Mouse (Mus musculus): ENCODE measurements at regions not wholly inside any gene's neighbourhood (a gene's known extent, or its start where the extent isn't known, plus 50 kb on each side); places are given as distances from the start of the nearest gene placed in this dataset.

DNA sequence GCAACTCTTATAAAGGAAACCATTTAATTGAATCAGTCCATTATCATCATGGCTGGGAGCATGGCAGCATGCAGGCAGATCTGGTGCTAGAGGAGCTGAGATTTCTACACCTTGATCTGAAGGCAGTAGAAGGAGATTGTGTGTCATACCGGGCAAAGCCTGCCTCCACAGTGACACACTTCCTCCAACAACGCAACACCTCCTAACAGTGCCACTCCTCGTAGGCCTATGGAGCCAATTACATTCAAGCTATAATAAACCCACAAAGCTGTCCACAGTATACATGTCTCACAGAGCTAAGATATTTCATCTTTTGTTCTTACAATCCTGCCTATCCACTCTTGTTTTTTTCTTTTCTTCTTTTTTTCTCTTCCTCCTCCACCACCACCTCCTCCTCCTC is 141.8 kb downstream of the Csl start:
- 76% methylated on average over 3 of the region's 3 CpGs for WGBS
- no peaks in the 10 kb centered on the region for H3K4me1 ChIP-seq (ENCODE audit: control insufficient read depth, insufficient read depth, low read length)
- H3K4me3 ChIP-seq (ENCODE audit: low read depth, low read length) = no peak overlapping the region
- ATAC-seq (ENCODE audit: insufficient number of reproducible peaks, low FRiP score, low TSS enrichment, low read depth) = no peak
- H3K36me3 ChIP-seq (ENCODE audit: control insufficient read depth, insufficient read depth, low read length) = no peaks in the 10 kb centered on the region
- DNase-seq (ENCODE audit: low spot score) = no peak
- no peak overlapping the region for H3K4me2 ChIP-seq (ENCODE audit: low read depth, severe bottlenecking)
- H3K9me3 ChIP-seq (ENCODE audit: control insufficient read depth, low read length) = no peaks in the 10 kb centered on the region
- H3K9ac ChIP-seq (ENCODE audit: low read length) = no peak overlapping the region
- H3K27ac ChIP-seq (replicated peaks; ENCODE audit: low read depth, low read length) = no peak overlapping the region
- no peaks in the 10 kb centered on the region for H3K27me3 ChIP-seq (ENCODE audit: control insufficient read depth, insufficient read depth, low read length)

DNA sequence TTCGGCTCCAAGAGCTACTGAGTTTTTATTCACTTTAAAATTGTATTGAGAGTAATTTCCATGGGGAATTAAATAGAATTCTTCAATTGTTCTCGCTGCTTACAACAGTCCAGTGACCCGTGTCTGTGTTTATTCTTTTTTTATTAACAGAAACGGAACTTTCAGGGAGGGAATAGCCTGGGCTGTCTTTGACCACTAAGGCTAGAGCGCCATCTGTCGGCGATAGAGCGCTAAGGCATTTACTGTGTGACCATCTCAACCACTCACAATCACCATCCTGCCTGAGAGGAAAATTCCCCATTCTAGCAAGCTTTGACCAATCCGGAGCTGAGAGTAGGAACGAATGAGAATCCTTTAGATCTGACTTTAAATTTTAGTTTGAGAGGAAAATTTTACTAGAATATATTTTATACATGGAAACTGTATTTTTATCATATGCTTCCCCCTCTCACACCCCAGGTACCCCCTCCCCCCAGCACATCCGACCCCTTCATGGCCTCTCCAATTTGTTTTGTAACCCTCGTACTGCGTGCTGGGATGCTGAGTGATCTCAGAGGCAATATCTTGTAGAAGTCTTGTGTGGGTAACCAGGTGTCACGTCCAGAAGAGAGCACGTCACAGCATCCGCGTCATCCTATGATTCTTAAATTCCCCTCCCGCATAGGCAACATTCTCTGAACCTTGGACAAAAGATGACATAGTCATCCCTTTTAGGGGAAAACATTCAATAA is 139.9 kb downstream of the Csl start:
- Histone ChIP-seq H3K27ac (replicated peaks; ENCODE audit: low read depth, low read length) (no peak overlapping the region), H3K27me3 (ENCODE audit: control insufficient read depth, insufficient read depth, low read length) (no peaks in the 10 kb centered on the region), H3K36me3 (ENCODE audit: control insufficient read depth, insufficient read depth, low read length) (no peaks in the 10 kb centered on the region), H3K4me1 (ENCODE audit: control insufficient read depth, insufficient read depth, low read length) (no peaks in the 10 kb centered on the region), H3K4me2 (ENCODE audit: low read depth, severe bottlenecking) (no peak overlapping the region), H3K4me3 (ENCODE audit: low read depth, low read length) (no peak overlapping the region), H3K9me3 (ENCODE audit: control insufficient read depth, low read length) (no peaks in the 10 kb centered on the region), H3K9ac (ENCODE audit: low read length) (no peak overlapping the region)
- ATAC-seq (ENCODE audit: insufficient number of reproducible peaks, low FRiP score, low TSS enrichment, low read depth) (peak; percentile 40; the same call in 1 of the 2 replicates), DNase-seq (ENCODE audit: low spot score) (peak; percentile 88)
- 48% methylated on average over 18 of the region's 18 CpGs for WGBS

DNA sequence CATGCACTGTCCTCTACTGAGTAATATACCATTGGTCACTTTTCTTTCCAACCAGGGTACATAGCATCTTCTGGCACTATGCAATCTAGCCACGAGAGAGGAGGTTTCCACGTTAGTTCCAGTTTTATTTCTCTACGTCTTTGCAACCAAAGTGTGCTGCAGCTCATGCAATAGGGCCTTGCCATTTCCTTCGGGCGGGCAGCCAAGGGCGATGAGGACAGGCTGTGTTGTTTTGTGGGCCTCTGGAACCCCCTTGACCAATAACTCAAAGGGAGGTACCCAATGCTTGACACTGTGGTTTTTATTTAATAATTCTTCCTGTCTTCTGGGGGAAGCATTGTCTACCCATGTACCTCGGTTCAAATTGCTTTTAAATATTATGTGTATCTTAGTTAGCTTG is 139.0 kb downstream of the Csl start:
- Histone ChIP-seq H3K4me3 (ENCODE audit: low read depth, low read length) (no peak overlapping the region), H3K36me3 (ENCODE audit: control insufficient read depth, insufficient read depth, low read length) (no peaks in the 10 kb centered on the region), H3K4me1 (ENCODE audit: control insufficient read depth, insufficient read depth, low read length) (no peaks in the 10 kb centered on the region), H3K9ac (ENCODE audit: low read length) (no peak overlapping the region), H3K27ac (replicated peaks; ENCODE audit: low read depth, low read length) (no peak overlapping the region), H3K4me2 (ENCODE audit: low read depth, severe bottlenecking) (no peak overlapping the region), H3K9me3 (ENCODE audit: control insufficient read depth, low read length) (no peaks in the 10 kb centered on the region), H3K27me3 (ENCODE audit: control insufficient read depth, insufficient read depth, low read length) (no peaks in the 10 kb centered on the region)
- 88% methylated on average over 7 of the region's 7 CpGs for WGBS
- DNase-seq (ENCODE audit: low spot score) = no peak
- no peak for ATAC-seq (ENCODE audit: insufficient number of reproducible peaks, low FRiP score, low TSS enrichment, low read depth)

DNA sequence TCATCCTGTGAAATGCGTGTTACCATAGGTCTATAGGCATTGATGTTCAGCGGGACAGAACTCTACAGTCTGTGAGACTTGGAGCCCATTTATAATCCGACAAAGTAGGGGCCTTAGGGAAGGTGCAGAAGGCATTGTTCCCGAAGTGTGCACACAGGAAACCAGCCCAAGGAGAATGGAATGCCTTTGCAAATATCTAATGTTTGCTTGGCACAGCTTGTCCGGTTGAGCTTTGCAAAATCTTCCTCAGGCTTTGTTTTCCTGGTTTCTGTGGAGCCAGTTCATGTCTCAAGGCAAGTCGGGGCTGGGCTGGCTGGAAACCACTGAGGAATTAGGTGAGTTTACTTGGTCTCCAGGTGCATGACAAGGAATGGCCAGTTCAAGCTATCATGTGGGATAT is 132.1 kb downstream of the Csl start:
- WGBS = 89% methylated on average over 6 of the region's 6 CpGs

DNA sequence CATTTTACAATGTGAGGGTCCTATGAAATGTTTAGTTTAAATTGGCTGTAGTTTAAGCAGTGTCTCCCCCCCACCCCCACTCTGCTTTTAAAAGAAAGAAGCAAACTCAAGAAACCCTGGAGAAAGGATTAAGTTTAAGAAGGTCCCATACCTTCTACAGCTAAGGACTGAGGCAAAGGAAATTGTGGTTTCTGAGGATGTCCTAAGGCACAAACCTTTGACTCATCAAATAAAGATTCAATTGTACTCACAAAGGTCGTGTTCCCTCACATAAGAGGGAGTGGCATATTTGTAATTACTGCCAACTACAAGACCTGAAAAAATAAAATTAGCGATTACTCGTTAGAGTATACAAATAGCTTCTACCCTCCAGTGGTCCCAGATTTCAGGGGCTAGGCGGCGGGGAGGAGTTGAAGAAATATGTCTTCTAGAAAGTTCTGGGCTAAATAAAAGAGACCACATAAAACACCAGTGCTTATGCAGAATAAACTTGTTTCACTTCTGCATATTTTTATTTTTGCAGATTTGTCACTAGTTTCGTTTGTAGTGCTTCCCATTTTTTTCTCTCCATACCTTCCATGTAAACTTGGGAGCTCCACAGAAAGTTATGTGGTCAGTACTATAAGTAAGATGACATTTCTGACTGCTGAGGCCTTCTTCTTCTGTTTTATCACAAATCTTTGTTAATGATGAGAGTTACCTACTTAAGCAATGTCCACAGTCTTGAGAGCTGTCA is 127.0 kb downstream of the Csl start:
- no peaks in the 10 kb centered on the region for H3K36me3 ChIP-seq (ENCODE audit: control insufficient read depth, insufficient read depth, low read length)
- H3K27ac ChIP-seq (replicated peaks; ENCODE audit: low read depth, low read length) = no peak overlapping the region
- DNase-seq (ENCODE audit: low spot score) (no peak), ATAC-seq (ENCODE audit: insufficient number of reproducible peaks, low FRiP score, low TSS enrichment, low read depth) (no peak)
- WGBS = 78% methylated on average over 6 of the region's 6 CpGs
- H3K4me1 ChIP-seq (ENCODE audit: control insufficient read depth, insufficient read depth, low read length) = no peaks in the 10 kb centered on the region
- no peak overlapping the region for H3K4me3 ChIP-seq (ENCODE audit: low read depth, low read length)
- H3K9ac ChIP-seq (ENCODE audit: low read length) = no peak overlapping the region
- H3K4me2 ChIP-seq (ENCODE audit: low read depth, severe bottlenecking) = no peak overlapping the region
- H3K9me3 ChIP-seq (ENCODE audit: control insufficient read depth, low read length) = no peaks in the 10 kb centered on the region
- no peaks in the 10 kb centered on the region for H3K27me3 ChIP-seq (ENCODE audit: control insufficient read depth, insufficient read depth, low read length)

More for the DNA sequence above, 132.1 kb downstream of the Csl start:
- no peaks in the 10 kb centered on the region for H3K4me1 ChIP-seq (ENCODE audit: control insufficient read depth, insufficient read depth, low read length)
- H3K9me3 ChIP-seq (ENCODE audit: control insufficient read depth, low read length) = no peaks in the 10 kb centered on the region
- no peaks in the 10 kb centered on the region for H3K36me3 ChIP-seq (ENCODE audit: control insufficient read depth, insufficient read depth, low read length)
- no peak for ATAC-seq (ENCODE audit: insufficient number of reproducible peaks, low FRiP score, low TSS enrichment, low read depth)
- no peak for DNase-seq (ENCODE audit: low spot score)
- no peak overlapping the region for H3K4me2 ChIP-seq (ENCODE audit: low read depth, severe bottlenecking)
- H3K27ac ChIP-seq (replicated peaks; ENCODE audit: low read depth, low read length) = no peak overlapping the region
- no peaks in the 10 kb centered on the region for H3K27me3 ChIP-seq (ENCODE audit: control insufficient read depth, insufficient read depth, low read length)
- H3K9ac ChIP-seq (ENCODE audit: low read length) = no peak overlapping the region
- H3K4me3 ChIP-seq (ENCODE audit: low read depth, low read length) = no peak overlapping the region

DNA sequence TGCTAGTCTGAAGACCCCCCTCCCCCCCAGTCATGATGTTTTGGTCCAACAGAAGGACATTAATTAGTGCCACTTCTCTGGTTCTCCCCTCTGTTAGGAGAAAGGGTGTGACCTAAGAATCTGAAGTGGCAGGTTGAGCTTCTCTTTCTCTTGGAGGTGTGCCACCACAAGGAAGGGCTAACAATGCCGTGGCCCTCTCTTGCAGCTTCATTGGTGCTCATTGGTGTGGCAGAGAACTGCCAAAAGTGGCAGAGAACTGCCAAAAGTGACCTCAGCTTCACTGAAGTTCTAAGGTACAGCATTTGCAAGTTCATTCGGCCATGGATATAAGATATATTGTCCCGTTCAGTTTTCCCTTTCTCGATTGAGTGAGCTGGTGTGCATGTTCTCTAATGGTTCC is 123.7 kb downstream of the Csl start:
- no peak overlapping the region for H3K9ac ChIP-seq (ENCODE audit: low read length)
- no peak for ATAC-seq (ENCODE audit: insufficient number of reproducible peaks, low FRiP score, low TSS enrichment, low read depth)
- no peaks in the 10 kb centered on the region for H3K9me3 ChIP-seq (ENCODE audit: control insufficient read depth, low read length)
- WGBS = 88% methylated on average over 4 of the region's 4 CpGs
- H3K36me3 ChIP-seq (ENCODE audit: control insufficient read depth, insufficient read depth, low read length) = no peaks in the 10 kb centered on the region
- H3K27me3 ChIP-seq (ENCODE audit: control insufficient read depth, insufficient read depth, low read length) = no peaks in the 10 kb centered on the region
- no peak overlapping the region for H3K4me2 ChIP-seq (ENCODE audit: low read depth, severe bottlenecking)
- H3K27ac ChIP-seq (replicated peaks; ENCODE audit: low read depth, low read length) = no peak overlapping the region
- no peak for DNase-seq (ENCODE audit: low spot score)
- no peaks in the 10 kb centered on the region for H3K4me1 ChIP-seq (ENCODE audit: control insufficient read depth, insufficient read depth, low read length)
- H3K4me3 ChIP-seq (ENCODE audit: low read depth, low read length) = no peak overlapping the region

DNA sequence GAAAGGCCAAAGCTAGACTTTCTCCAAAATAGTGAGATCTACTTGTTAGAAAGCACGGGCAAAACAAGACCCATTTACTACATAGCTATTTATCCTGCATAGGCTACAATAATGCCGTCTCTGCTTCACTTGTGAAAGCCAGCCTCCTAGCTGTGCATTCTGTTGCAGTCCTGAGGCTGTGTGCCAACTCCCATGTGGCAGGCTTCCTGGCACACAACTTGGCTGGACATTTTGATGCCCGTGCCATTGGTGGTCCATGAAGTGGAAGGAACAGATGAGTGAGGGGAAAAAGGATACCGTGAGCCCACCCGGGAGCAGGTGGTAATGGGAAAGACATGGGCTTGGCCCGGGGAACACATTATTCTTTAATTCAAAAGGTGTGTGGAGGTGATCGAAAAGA is 120.4 kb downstream of the Csl start:
- Histone ChIP-seq H3K4me3 (ENCODE audit: low read depth, low read length) (no peak overlapping the region), H3K9me3 (ENCODE audit: control insufficient read depth, low read length) (no peaks in the 10 kb centered on the region), H3K9ac (ENCODE audit: low read length) (no peak overlapping the region), H3K27me3 (ENCODE audit: control insufficient read depth, insufficient read depth, low read length) (no peaks in the 10 kb centered on the region), H3K4me2 (ENCODE audit: low read depth, severe bottlenecking) (no peak overlapping the region), H3K4me1 (ENCODE audit: control insufficient read depth, insufficient read depth, low read length) (no peaks in the 10 kb centered on the region), H3K36me3 (ENCODE audit: control insufficient read depth, insufficient read depth, low read length) (no peaks in the 10 kb centered on the region), H3K27ac (replicated peaks; ENCODE audit: low read depth, low read length) (no peak overlapping the region)
- DNase-seq (ENCODE audit: low spot score) (no peak), ATAC-seq (ENCODE audit: insufficient number of reproducible peaks, low FRiP score, low TSS enrichment, low read depth) (no peak)
- WGBS = 81% methylated on average over 7 of the region's 7 CpGs

DNA sequence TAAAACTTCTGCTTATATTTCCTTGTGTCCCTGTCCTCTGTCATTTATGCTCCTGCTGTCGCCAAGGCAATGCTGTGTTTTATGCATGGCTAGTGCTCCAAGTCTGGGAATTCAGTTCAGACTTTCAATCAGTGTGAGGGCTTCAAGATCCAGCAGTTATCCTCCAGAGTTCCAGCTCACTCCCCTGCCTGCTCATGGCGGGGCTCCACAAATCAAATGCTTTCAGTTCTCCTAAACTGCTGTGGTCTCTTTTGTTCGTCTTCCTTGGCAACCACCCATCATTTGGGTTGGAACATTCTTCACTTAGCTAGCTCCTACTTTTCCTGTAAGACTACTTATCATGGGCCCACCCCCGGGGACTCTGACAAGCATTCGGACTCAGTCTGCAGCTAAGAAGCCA is 120.0 kb downstream of the Csl start:
- H3K9ac ChIP-seq (ENCODE audit: low read length) = no peak overlapping the region
- H3K4me3 ChIP-seq (ENCODE audit: low read depth, low read length) = no peak overlapping the region
- no peak overlapping the region for H3K27ac ChIP-seq (replicated peaks; ENCODE audit: low read depth, low read length)
- no peaks in the 10 kb centered on the region for H3K36me3 ChIP-seq (ENCODE audit: control insufficient read depth, insufficient read depth, low read length)
- H3K4me2 ChIP-seq (ENCODE audit: low read depth, severe bottlenecking) = no peak overlapping the region
- DNase-seq (ENCODE audit: low spot score) (no peak), ATAC-seq (ENCODE audit: insufficient number of reproducible peaks, low FRiP score, low TSS enrichment, low read depth) (no peak)
- H3K4me1 ChIP-seq (ENCODE audit: control insufficient read depth, insufficient read depth, low read length) = no peaks in the 10 kb centered on the region
- no peaks in the 10 kb centered on the region for H3K9me3 ChIP-seq (ENCODE audit: control insufficient read depth, low read length)
- WGBS = 72% methylated on average over 5 of the region's 5 CpGs
- H3K27me3 ChIP-seq (ENCODE audit: control insufficient read depth, insufficient read depth, low read length) = no peaks in the 10 kb centered on the region

All from limb, embryonic 11.5 days (tissue).